Mouse (Mus musculus): ENCODE data around the gene Cars. TPM values are rescaled to one million over a fixed set of nuclear protein-coding genes. Genes with fewer than 3 reads are reported as not detected.

Gene Cars
- total RNA-seq, 2 experiments from 2014 or later = 38.4 to 42.0 TPM

GRCm38 (mm10) chr7:143614404-143615135 is 14.7 kb upstream of the Cars start:
- DNase-seq (ENCODE audit: low spot score in 2 of 2) = no peak
- TF ChIP-seq CTCF (conservative IDR thresholded peaks at IDR 0.05) = no peak
- Histone ChIP-seq H3K27ac (no peak overlapping the region), H3K4me3 (no peak overlapping the region)

GRCm38 (mm10) chr7:143612215-143612614 is 12.3 kb upstream of the Cars start:
- Histone ChIP-seq H3K27ac (no peak overlapping the region), H3K4me3 (no peak overlapping the region)
- DNase-seq (ENCODE audit: low spot score in 2 of 2) = no peak
- peak; percentile 60 for TF ChIP-seq CTCF (conservative IDR thresholded peaks at IDR 0.05)

GRCm38 (mm10) chr7:143605321-143605720 is 5.4 kb upstream of the Cars start:
- Histone ChIP-seq H3K4me3 (no peak overlapping the region), H3K27ac (no peak overlapping the region)
- TF ChIP-seq CTCF (conservative IDR thresholded peaks at IDR 0.05) = no peak
- DNase-seq (ENCODE audit: low spot score in 2 of 2) = no peak

- no peak for DNase-seq (ENCODE audit: low spot score in 2 of 2)
- no peak overlapping the region for H3K4me3 ChIP-seq
- H3K27ac ChIP-seq = no peak overlapping the region
- TF ChIP-seq CTCF (conservative IDR thresholded peaks at IDR 0.05) = no peak
Observed at GRCm38 (mm10) chr7:143604889-143605288, 5.0 kb upstream of the Cars start.

- Histone ChIP-seq H3K4me3 (no peak overlapping the region), H3K27ac (no peak overlapping the region)
- no peak for DNase-seq (ENCODE audit: low spot score in 2 of 2)
- TF ChIP-seq CTCF (conservative IDR thresholded peaks at IDR 0.05) = peak; percentile 41
Observed at GRCm38 (mm10) chr7:143601705-143602104, 1.8 kb upstream of the Cars start.

GRCm38 (mm10) chr7:143600231-143600740 is 396 bp upstream of the Cars start:
- no peak for DNase-seq (ENCODE audit: low spot score in 2 of 2)
- no peak overlapping the region for H3K27ac ChIP-seq
- peak overlapping the region; percentile 98 for H3K4me3 ChIP-seq

GRCm38 (mm10) chr7:143594865-143595264 is 5.0 kb downstream of the Cars start:
- no peak overlapping the region for H3K4me3 ChIP-seq
- H3K27ac ChIP-seq = no peak overlapping the region
- TF ChIP-seq CTCF (conservative IDR thresholded peaks at IDR 0.05) = no peak
- no peak for DNase-seq (ENCODE audit: low spot score in 2 of 2)

More at GRCm38 (mm10) chr7:143600231-143600740, 396 bp upstream of the Cars start:
- no peak for TF ChIP-seq CTCF (conservative IDR thresholded peaks at IDR 0.05)

- H3K4me3 ChIP-seq = no peak overlapping the region
- DNase-seq (ENCODE audit: low spot score in 2 of 2) = no peak
- TF ChIP-seq CTCF (conservative IDR thresholded peaks at IDR 0.05) = no peak
- H3K27ac ChIP-seq = no peak overlapping the region
Observed at GRCm38 (mm10) chr7:143592255-143592654, 7.6 kb downstream of the Cars start.

- H3K4me3 ChIP-seq = no peak overlapping the region
- no peak overlapping the region for H3K27ac ChIP-seq
- no peak for DNase-seq (ENCODE audit: low spot score in 2 of 2)
- no peak for TF ChIP-seq CTCF (conservative IDR thresholded peaks at IDR 0.05)
Observed at GRCm38 (mm10) chr7:143588006-143588405, 11.9 kb downstream of the Cars start.

GRCm38 (mm10) chr7:143587586-143587985 is 12.3 kb downstream of the Cars start:
- Histone ChIP-seq H3K4me3 (no peak overlapping the region), H3K27ac (no peak overlapping the region)
- DNase-seq (ENCODE audit: low spot score in 2 of 2) = no peak
- TF ChIP-seq CTCF (conservative IDR thresholded peaks at IDR 0.05) = no peak

GRCm38 (mm10) chr7:143583956-143584355 is 15.9 kb downstream of the Cars start:
- TF ChIP-seq CTCF (conservative IDR thresholded peaks at IDR 0.05) = peak; percentile 84
- H3K4me3 ChIP-seq = no peak overlapping the region
- no peak overlapping the region for H3K27ac ChIP-seq
- DNase-seq (ENCODE audit: low spot score in 2 of 2) = peak; percentile 33 to 55

GRCm38 (mm10) chr7:143583025-143583424 is 16.9 kb downstream of the Cars start:
- Histone ChIP-seq H3K27ac (no peak overlapping the region), H3K4me3 (no peak overlapping the region)
- no peak for DNase-seq (ENCODE audit: low spot score in 2 of 2)
- TF ChIP-seq CTCF (conservative IDR thresholded peaks at IDR 0.05) = no peak

GRCm38 (mm10) chr7:143575751-143576150 is 24.1 kb downstream of the Cars start:
- no peak for TF ChIP-seq CTCF (conservative IDR thresholded peaks at IDR 0.05)
- no peak for DNase-seq (ENCODE audit: low spot score in 2 of 2)
- Histone ChIP-seq H3K4me3 (no peak overlapping the region), H3K27ac (no peak overlapping the region)

GRCm38 (mm10) chr7:143565648-143566039 is 34.2 kb downstream of the Cars start:
- Histone ChIP-seq H3K4me3 (no peak overlapping the region), H3K27ac (no peak overlapping the region)
- DNase-seq (ENCODE audit: low spot score in 2 of 2) = no peak
- TF ChIP-seq CTCF (conservative IDR thresholded peaks at IDR 0.05) = no peak
